Mouse (Mus musculus): Measurements from ENCODE around the gene Fam198a. TPM values are rescaled to one million over a fixed set of nuclear protein-coding genes. Genes with fewer than 3 reads are reported as not detected.

Gene Fam198a
- total and polyA plus RNA-seq, 2 experiments from 2014 or later: 0.78 to 3.1 TPM

- Histone ChIP-seq H3K9ac (replicated peaks; ENCODE audit: low read depth, low read length) (no peak overlapping the region), H3K27me3 (ENCODE audit: control insufficient read depth, insufficient read depth, low read length) (no peaks in the 10 kb centered on the region), H3K4me2 (ENCODE audit: low read depth, low read length) (no peak overlapping the region), H3K4me3 (ENCODE audit: low read depth, low read length) (no peak overlapping the region), H3K9me3 (replicated peaks; ENCODE audit: control insufficient read depth, low read length) (no peaks in the 10 kb centered on the region), H3K36me3 (replicated peaks; ENCODE audit: control insufficient read depth, insufficient read depth, low read length) (no peaks in the 10 kb centered on the region), H3K4me1 (ENCODE audit: control insufficient read depth, insufficient read depth) (no peaks in the 10 kb centered on the region), H3K27ac (ENCODE audit: low read depth) (no peak overlapping the region)
- WGBS: 69% methylated on average over 4 of the region's 4 CpGs
- no peak for ATAC-seq (ENCODE audit: insufficient read depth, low read depth)
- DNase-seq (ENCODE audit: low spot score): no peak
- TF ChIP-seq CTCF (IDR thresholded peaks at IDR 0.05; ENCODE audit: low read depth) (no peak), EP300 (IDR thresholded peaks at IDR 0.05; ENCODE audit: low read depth) (no peak)
Observed at GRCm38 (mm10) chr9:121905556-121906185, 45.1 kb upstream of the Fam198a start.

DNA sequence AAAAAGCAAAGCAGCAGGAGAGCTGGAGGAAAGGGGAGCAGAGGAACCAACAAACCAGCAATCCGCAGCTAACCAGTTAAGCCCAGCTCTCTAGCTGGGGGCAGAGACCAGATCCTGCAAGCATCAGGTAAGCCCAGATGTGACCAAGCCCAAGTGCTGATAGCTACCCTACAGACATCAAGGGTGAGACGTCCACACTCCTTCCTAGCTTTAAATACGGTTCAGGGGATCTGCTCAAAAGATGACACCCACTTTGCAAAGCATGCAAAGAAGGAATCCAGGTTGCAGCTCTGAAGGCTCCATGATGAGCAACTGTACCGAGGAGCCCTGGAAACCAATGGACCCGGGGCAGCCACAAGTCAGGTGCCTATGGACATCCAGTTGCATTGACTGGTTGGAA lies 44.3 kb upstream of the Fam198a start:
- ATAC-seq (ENCODE audit: insufficient read depth, low read depth) (no peak), DNase-seq (ENCODE audit: low spot score) (no peak)
- Histone ChIP-seq H3K36me3 (replicated peaks; ENCODE audit: control insufficient read depth, insufficient read depth, low read length) (no peaks in the 10 kb centered on the region), H3K27ac (ENCODE audit: low read depth) (no peak overlapping the region), H3K9ac (replicated peaks; ENCODE audit: low read depth, low read length) (no peak overlapping the region), H3K27me3 (ENCODE audit: control insufficient read depth, insufficient read depth, low read length) (no peaks in the 10 kb centered on the region), H3K9me3 (replicated peaks; ENCODE audit: control insufficient read depth, low read length) (no peaks in the 10 kb centered on the region), H3K4me3 (ENCODE audit: low read depth, low read length) (no peak overlapping the region), H3K4me2 (ENCODE audit: low read depth, low read length) (no peak overlapping the region), H3K4me1 (ENCODE audit: control insufficient read depth, insufficient read depth) (no peaks in the 10 kb centered on the region)
- TF ChIP-seq CTCF (IDR thresholded peaks at IDR 0.05; ENCODE audit: low read depth) (no peak), EP300 (IDR thresholded peaks at IDR 0.05; ENCODE audit: low read depth) (no peak)
- 74% methylated on average over 5 of the region's 5 CpGs for whole genome bisulfite sequencing

DNA sequence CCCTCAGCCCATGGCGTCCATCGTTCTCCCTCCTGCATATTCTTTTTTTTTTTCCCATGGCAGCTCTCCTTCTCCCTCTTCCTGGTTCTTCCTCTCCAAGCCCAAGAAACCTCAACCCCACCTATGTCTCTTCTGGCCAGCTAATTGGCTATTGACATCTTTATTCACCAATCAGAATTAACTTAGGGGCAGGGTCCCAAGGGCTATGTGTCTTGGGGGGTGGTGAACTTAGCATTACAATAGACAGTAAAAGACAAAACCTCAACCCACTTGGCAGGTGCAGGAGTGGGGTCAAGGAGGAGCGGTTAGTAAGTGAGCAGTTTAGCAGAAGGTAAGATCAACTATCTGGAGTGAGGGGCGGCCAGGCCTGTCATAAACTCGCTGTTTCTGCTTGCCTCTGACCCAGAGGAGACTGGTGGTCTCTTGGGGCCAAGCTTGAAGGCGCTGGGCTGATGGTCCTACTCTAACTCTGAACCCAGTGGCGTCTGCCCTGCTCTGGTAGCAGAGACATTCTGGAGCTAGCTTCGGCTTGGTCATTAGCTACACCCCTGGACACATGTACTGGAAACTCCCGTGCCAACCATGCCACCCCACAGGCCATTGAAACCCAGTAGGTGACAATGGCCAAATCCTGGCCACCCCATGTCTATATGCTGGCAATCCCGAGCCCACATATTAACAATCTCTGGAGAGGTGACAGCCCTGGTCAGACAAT lies 43.3 kb upstream of the Fam198a start:
- H3K9ac ChIP-seq (replicated peaks; ENCODE audit: low read depth, low read length): no peak overlapping the region
- H3K27me3 ChIP-seq (ENCODE audit: control insufficient read depth, insufficient read depth, low read length): no peaks in the 10 kb centered on the region
- no peaks in the 10 kb centered on the region for H3K9me3 ChIP-seq (replicated peaks; ENCODE audit: control insufficient read depth, low read length)
- no peak overlapping the region for H3K4me3 ChIP-seq (ENCODE audit: low read depth, low read length)
- no peak for ATAC-seq (ENCODE audit: insufficient read depth, low read depth)
- no peak overlapping the region for H3K4me2 ChIP-seq (ENCODE audit: low read depth, low read length)
- H3K4me1 ChIP-seq (ENCODE audit: control insufficient read depth, insufficient read depth): no peaks in the 10 kb centered on the region
- TF ChIP-seq CTCF (IDR thresholded peaks at IDR 0.05; ENCODE audit: low read depth): no peak
- no peak for TF ChIP-seq EP300 (IDR thresholded peaks at IDR 0.05; ENCODE audit: low read depth)
- H3K27ac ChIP-seq (ENCODE audit: low read depth): no peak overlapping the region
- H3K36me3 ChIP-seq (replicated peaks; ENCODE audit: control insufficient read depth, insufficient read depth, low read length): no peaks in the 10 kb centered on the region
- no peak for DNase-seq (ENCODE audit: low spot score)
- 69% methylated on average over 10 of the region's 10 CpGs for WGBS

DNA sequence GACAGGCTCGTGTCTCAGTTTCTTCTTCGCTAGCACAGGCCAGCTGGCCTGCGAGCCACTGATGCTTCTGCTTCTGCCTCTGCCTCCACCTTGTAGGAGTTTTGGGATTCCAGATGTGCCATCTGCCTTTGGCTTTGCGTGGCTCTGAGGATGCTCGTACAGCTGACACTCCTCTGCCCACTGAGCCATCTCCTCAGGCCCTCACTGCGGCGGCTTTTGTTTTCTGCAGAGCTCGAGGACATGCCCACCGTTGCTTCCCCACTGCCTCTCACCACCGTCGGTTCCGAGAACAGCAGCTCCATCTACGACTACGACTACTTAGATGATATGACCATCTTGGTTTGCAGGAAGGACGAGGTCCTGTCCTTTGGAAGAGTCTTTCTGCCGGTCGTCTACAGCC lies 42.5 kb upstream of the Fam198a start:
- Histone ChIP-seq H3K4me3 (ENCODE audit: low read depth, low read length) (no peak overlapping the region), H3K4me2 (ENCODE audit: low read depth, low read length) (no peak overlapping the region), H3K27me3 (ENCODE audit: control insufficient read depth, insufficient read depth, low read length) (no peaks in the 10 kb centered on the region), H3K4me1 (ENCODE audit: control insufficient read depth, insufficient read depth) (no peaks in the 10 kb centered on the region), H3K27ac (ENCODE audit: low read depth) (no peak overlapping the region), H3K9ac (replicated peaks; ENCODE audit: low read depth, low read length) (no peak overlapping the region), H3K36me3 (replicated peaks; ENCODE audit: control insufficient read depth, insufficient read depth, low read length) (no peaks in the 10 kb centered on the region), H3K9me3 (replicated peaks; ENCODE audit: control insufficient read depth, low read length) (no peaks in the 10 kb centered on the region)
- no peak for TF ChIP-seq CTCF (IDR thresholded peaks at IDR 0.05; ENCODE audit: low read depth)
- TF ChIP-seq EP300 (IDR thresholded peaks at IDR 0.05; ENCODE audit: low read depth): no peak
- ATAC-seq (ENCODE audit: insufficient read depth, low read depth) (no peak), DNase-seq (ENCODE audit: low spot score) (no peak)
- WGBS: 86% methylated on average over 17 of the region's 17 CpGs

- no peak for TF ChIP-seq CTCF (IDR thresholded peaks at IDR 0.05; ENCODE audit: low read depth)
- no peak for TF ChIP-seq EP300 (IDR thresholded peaks at IDR 0.05; ENCODE audit: low read depth)
- ATAC-seq (ENCODE audit: insufficient read depth, low read depth) (no peak), DNase-seq (ENCODE audit: low spot score) (no peak)
- no peaks in the 10 kb centered on the region for H3K36me3 ChIP-seq (replicated peaks; ENCODE audit: control insufficient read depth, insufficient read depth, low read length)
- H3K4me1 ChIP-seq (ENCODE audit: control insufficient read depth, insufficient read depth): no peaks in the 10 kb centered on the region
- H3K27ac ChIP-seq (ENCODE audit: low read depth): no peak overlapping the region
- 64% methylated on average over 6 of the region's 6 CpGs for WGBS
- no peak overlapping the region for H3K4me3 ChIP-seq (ENCODE audit: low read depth, low read length)
- H3K27me3 ChIP-seq (ENCODE audit: control insufficient read depth, insufficient read depth, low read length): no peaks in the 10 kb centered on the region
- no peaks in the 10 kb centered on the region for H3K9me3 ChIP-seq (replicated peaks; ENCODE audit: control insufficient read depth, low read length)
- no peak overlapping the region for H3K4me2 ChIP-seq (ENCODE audit: low read depth, low read length)
- H3K9ac ChIP-seq (replicated peaks; ENCODE audit: low read depth, low read length): no peak overlapping the region
Observed at GRCm38 (mm10) chr9:121909635-121910034, 41.2 kb upstream of the Fam198a start.
